Mouse (Mus musculus): ENCODE data around the gene Itgam.
"Not testable (repeated sequence)": the region's sequence is repeated elsewhere in the genome, so short reads cannot be mapped to it uniquely, and the experiment has no call there.

DNA sequence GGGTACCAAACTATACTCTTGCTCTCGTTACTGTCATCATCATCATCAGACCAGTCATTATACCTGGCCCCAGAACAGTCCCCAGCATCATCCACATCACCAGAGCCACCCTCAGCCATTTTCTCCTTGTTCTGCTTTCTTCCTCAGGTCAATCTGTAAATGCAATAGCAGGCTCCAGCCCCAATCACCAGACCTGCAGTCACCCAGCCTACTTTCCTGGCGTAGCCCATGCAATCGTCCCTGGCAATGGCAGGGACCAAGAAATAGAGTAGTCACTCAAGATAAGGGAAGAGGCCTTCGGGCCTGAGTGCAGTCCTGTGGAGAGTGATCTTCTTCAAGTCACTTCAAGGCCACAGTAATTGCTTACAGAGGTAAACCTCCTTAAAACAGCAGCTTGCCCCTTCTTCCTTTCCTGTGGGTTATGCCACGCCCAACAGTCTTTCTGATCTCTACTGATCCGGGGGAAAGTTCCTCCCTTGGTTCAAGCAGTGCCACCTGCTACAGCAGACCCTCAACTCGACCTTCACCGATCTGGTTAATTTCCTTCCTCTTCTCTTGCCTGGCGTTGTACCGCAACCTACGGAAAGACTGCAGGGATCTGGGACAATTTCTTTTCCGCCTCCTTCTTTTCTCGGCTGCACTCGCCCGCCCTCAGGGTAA lies 20.1 kb upstream of the Itgam start:
- not testable (repeated sequence) for TF ChIP-seq CTCF (IDR thresholded peaks at IDR 0.05; ENCODE audit: borderline replicate concordance, insufficient read depth, low read depth, low read length); POLR2A (IDR thresholded peaks at IDR 0.05; ENCODE audit: borderline replicate concordance, insufficient read depth, low read length)
